Mouse (Mus musculus) thymus, postnatal 0 days (tissue): Measurements from ENCODE around the gene Kdm6a. TPM values are rescaled to one million over a fixed set of nuclear protein-coding genes. Genes with fewer than 3 reads are reported as not detected.

Experiments used
- polyA plus RNA-seq: library from polyadenylated mRNA; unstranded; fragments of >200 nt; fragmentation: Nextera tagmentation; extraction: Ambion mirVana; gene quantifications from 2 replicates; pipeline ENCODE4 v1.2.1, GENCODE M21; 2015

Gene Kdm6a
- polyA plus RNA-seq, 1 experiment from 2014 or later: 26.7 TPM

Other genes with a start within 250 kb of the Kdm6a start
- not detected in 2 replicates for gene Dusp21, start 16.7 kb upstream of the Kdm6a start, polyA plus RNA-seq